Mouse (Mus musculus) thymus, postnatal 10 days (tissue): Measurements from ENCODE around the gene Cul4a.

Experiments
- DNase-seq, 2 experiments: peaks; one replicate each; pipeline ENCODE4 v3.0.0; 2021; ENCODE audit warnings: low spot score in 2 of 2

Gene Cul4a

GRCm38 (mm10) chr8:13132220-13132619 is 26.8 kb downstream of the Cul4a start:
- DNase-seq, result peak; percentile 16 to 65

- DNase-seq, result no peak
Measured at GRCm38 (mm10) chr8:13139641-13140182, 34.3 kb downstream of the Cul4a start.

- no peak for DNase-seq
Measured at GRCm38 (mm10) chr8:13141681-13142080, 36.3 kb downstream of the Cul4a start.

- DNase-seq, result no peak
Measured at GRCm38 (mm10) chr8:13148476-13148875, 43.1 kb downstream of the Cul4a start.

- no peak for DNase-seq
Measured at GRCm38 (mm10) chr8:13149287-13149686, 43.9 kb downstream of the Cul4a start.

GRCm38 (mm10) chr8:13149866-13150265 is 44.4 kb downstream of the Cul4a start:
- no peak for DNase-seq

GRCm38 (mm10) chr8:13150929-13151328 is 45.5 kb downstream of the Cul4a start:
- no peak for DNase-seq

- DNase-seq, result no peak
Measured at GRCm38 (mm10) chr8:13154099-13154498, 48.7 kb downstream of the Cul4a start.

DNA sequence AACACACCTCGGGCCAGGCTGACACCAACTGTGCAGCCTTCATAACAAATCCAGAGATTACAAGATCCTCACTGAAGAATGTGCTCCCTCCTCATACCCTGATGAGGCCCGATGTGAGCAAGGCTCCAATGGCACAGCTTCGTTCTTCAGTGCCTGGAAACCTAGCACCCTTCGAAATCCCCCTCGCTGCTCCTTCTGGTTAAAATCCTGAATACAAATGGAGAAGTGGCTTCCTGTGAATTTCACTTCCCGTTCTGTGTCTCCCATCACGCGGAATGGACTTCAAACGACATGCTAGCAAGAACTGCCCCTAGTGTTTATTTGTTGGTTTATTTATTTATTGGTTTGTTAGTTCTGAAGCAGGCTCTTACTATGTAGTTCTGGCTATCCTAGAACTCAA is 49.9 kb downstream of the Cul4a start:
- no peak for DNase-seq

- no peak for DNase-seq
Measured at GRCm38 (mm10) chr8:13156327-13157097, 51.1 kb downstream of the Cul4a start.

DNA sequence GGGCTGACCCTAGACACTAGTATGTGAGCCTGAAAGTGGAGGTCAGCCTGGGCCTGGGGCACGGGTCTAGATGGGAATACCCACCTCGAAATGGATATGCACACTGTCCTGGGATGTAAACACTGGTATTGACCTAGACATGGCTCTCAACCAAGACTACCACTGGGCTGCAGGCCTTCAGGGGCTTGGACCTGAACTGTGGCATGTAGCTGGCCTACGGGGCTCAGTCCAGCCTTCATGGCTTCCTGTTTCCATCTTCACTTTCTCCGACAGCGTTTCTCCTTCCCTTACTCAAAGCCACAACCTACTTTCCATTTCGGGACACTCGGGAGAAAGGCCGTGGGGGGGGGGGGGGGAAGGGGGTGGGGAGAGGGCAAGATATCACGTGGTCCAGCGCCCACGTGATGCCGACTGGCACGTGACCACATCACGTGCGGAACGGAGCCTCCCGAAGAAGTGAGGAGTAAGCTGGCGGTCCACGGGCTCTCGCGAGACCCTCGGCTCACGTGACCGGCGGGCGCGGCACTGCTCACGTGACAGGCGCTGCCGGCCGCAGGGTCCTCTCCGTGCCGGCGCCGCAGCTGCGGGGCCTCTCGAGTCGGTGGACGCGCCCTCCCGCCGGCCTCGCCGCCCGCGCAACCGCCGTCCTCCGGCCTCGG is 53.4 kb downstream of the Cul4a start, which contains the start of gene Lamp1:
Lamp1 (plus strand) TSS at position 444 of the 659 bp plus-strand sequence.
- peak; percentile 96 for DNase-seq

DNA sequence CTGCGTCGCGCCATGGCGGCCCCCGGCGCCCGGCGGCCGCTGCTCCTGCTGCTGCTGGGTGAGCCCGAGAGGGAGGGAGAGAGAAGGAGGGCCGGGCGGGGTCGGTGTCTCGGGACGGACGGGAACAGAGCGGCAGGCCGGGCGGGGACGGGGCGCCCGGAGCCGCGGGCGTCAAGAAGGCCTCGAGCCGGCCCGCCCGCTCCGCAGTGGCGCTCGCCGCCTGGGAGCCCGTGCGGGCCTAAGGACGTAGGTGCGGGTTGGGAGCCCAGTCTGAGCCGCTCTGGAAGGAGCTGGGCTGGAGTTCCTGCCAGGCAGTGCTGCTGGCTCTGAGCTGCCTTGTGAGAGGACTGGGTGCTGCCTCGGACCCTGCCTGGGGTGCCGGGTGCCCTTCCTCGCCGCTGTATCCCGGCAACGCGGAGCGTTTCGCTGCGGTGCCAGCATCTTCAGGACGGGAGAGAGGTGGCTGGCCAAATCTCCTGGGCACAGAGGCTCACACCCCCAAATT is 54.0 kb downstream of the Cul4a start:
- peak in 1 of 2 experiments; percentile 35 for DNase-seq

DNA sequence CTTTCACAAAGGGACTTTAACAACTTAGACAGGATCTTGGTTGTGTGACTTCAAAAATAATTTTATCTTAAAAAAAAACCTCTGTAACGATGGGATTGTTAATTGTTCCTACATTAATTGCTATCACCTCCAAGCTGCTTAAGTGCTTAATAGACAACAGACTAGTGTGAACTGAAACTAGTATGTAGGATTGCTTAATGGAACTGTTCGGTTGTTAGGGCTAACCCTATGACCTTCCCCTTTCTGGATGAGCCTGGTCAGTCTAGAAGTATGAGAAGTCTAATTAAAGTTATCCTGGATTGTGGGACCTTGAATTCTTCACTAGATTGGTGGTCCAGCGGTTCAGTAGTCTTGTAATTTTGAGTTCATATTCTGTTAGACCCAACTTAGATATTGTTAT is 55.3 kb downstream of the Cul4a start:
- DNase-seq, result no peak

DNA sequence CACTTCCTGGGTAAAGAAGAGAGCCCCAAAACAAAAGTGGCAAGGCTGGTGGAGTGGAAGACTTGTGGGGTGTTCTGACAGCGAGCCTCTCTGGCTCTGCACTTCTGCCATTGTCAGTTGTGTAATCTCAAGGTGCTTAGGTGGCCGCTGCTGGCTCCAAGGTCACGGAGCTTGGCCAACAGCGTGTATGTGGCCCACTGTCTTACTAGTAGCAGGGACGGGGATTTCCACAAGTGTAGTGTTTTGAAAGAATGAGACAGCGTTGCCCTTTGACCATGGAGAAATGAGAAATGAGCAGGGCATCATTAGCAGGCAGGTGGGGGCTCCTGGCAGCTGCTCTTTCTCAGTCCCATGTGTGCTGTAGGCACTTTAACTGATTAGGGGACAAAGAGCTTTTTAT is 56.7 kb downstream of the Cul4a start:
- DNase-seq, result no peak

DNA sequence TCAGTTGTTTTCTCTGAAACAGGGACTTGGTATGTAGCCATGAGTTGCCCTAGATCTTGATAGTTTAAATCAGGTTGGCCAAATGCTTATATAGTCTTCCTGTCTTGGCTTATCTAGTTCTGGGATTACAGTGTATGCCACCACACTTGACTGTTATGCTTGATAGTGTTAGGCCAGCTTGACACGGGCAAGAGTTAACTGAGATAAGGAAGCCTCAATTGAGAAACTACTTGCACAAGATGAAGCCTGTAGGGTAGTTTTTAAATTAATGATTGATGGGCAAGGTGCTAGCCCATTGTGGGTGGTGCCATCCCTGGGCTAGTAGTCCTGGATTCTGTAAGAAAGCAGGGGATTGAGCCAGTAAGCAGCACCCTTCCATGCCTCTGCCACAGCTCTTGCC is 58.1 kb downstream of the Cul4a start:
- DNase-seq, result no peak

DNA sequence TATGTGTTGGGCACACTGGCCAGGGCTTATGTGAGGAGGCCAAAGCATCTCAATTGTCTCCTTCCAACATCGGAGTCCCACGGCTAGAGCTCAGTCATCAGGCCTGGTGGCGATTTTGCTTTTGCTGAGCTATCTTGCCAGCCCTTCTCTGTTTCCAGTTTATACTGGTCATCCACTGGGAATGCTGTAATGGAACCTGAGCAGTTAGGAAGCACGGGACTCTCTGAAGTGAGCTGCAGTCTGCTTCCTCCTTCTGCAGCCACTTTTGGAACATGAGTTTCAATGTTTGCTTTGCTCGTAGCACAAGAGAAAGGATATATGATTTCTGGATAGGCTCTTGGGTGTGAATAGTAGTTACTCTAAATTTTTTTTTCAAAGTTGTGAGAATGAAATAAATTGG is 58.9 kb downstream of the Cul4a start:
- no peak for DNase-seq

- DNase-seq, result no peak
Measured at GRCm38 (mm10) chr8:13170510-13170909, 65.1 kb downstream of the Cul4a start.

GRCm38 (mm10) chr8:13174305-13174704 is 68.9 kb downstream of the Cul4a start:
- DNase-seq, result no peak

- no peak for DNase-seq
Measured at GRCm38 (mm10) chr8:13174811-13175210, 69.4 kb downstream of the Cul4a start.

- no peak for DNase-seq
Measured at GRCm38 (mm10) chr8:13175650-13176049, 70.2 kb downstream of the Cul4a start.

DNA sequence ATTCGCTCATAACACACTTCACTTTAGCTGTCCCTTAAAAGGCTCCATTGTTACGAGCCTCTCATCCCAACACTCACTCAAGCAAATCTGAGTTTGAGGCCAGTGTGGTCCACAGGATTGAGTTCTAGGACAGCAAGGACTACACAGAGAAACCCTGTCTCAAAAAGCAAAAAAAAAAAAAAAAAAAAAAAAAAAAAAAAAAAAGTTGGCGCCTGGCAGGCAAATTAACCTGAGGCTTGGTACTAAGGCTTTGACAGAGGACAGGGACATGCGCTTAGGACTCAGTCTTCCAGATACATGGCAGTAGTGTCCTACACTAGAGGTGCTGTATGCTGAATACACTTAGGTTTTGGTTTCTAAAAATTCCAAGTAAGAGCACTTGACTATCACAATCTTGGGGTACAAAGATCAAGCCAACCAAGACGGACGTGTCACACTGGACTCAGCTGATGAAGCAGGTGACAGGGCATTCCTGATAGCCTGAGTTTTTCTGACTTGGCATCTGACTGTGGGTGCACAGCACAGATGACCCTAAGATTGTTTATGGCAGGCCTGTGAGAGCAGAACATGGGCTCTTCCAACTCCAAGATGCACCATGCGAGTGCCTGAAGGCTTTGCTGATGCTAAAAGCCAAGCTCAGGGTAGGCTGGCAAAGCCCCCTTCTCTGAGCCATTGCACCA is 71.9 kb downstream of the Cul4a start:
- DNase-seq, result no peak

DNA sequence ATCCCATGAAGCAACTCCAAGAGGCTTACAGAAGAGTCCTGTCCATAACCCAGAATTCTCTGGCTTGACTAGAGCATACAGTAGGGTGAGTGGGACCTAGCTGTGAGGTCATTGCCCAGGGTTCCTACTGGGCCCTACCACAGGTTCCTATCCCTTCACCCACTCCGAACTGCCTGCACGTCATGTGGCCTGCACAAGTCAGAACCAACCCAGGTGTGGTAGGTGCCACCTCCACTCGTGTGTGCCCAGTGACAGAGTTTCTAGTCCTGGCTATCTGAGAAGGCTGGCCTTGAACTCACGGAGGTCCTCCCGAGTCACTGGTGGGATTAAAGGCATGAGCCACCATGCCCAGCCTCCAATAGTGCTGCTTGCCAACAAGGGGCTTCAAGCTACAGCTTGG is 72.7 kb downstream of the Cul4a start:
- DNase-seq, result no peak
